Mouse (Mus musculus): ENCODE measurements at regions not wholly inside any gene's neighbourhood (a gene's known extent, or its start where the extent isn't known, plus 50 kb on each side); places are given as distances from the start of the nearest gene placed in this dataset.

- no peak for TF ChIP-seq POLR2A (IDR thresholded peaks at IDR 0.05; ENCODE audit: low read depth, low read length)
- no peak for TF ChIP-seq CTCF (conservative IDR thresholded peaks at IDR 0.05; ENCODE audit: insufficient read depth, insufficient read length, low read depth, low read length)
These were observed 97.7 kb upstream of the Acvr2a start for GRCm38 (mm10) chr2:48716206-48716605.
